Mouse (Mus musculus): ENCODE results near the gene Ptprm. TPM values are rescaled to one million over a fixed set of nuclear protein-coding genes. Genes with fewer than 3 reads are reported as not detected.

Gene Ptprm
- polyA plus RNA-seq, 1 experiment from 2014 or later: 7.0 TPM

- no peak overlapping the region for H3K4me2 ChIP-seq (ENCODE audit: low read depth, low read length)
- H3K27ac ChIP-seq (ENCODE audit: low read length): no peak overlapping the region
- no peak overlapping the region for H3K9ac ChIP-seq (ENCODE audit: low read depth, low read length)
- no peaks in the 10 kb centered on the region for H3K36me3 ChIP-seq (ENCODE audit: control insufficient read depth, insufficient read depth, low read length)
- H3K27me3 ChIP-seq (replicated peaks; ENCODE audit: control insufficient read depth, insufficient read depth, low read length): no peaks in the 10 kb centered on the region
- H3K4me3 ChIP-seq (ENCODE audit: low read length): no peak overlapping the region
- no peaks in the 10 kb centered on the region for H3K9me3 ChIP-seq (ENCODE audit: control insufficient read depth, low read length)
- ATAC-seq: no peak
- 76% methylated on average over 4 of the region's 4 CpGs for WGBS
- no peaks in the 10 kb centered on the region for H3K4me1 ChIP-seq (ENCODE audit: control insufficient read depth, insufficient read depth, low read length)
Measured at GRCm38 (mm10) chr17:66944498-66944897, 409.8 kb downstream of the Ptprm start.

- no peaks in the 10 kb centered on the region for H3K27me3 ChIP-seq (replicated peaks; ENCODE audit: control insufficient read depth, insufficient read depth, low read length)
- H3K36me3 ChIP-seq (ENCODE audit: control insufficient read depth, insufficient read depth, low read length): no peaks in the 10 kb centered on the region
- H3K4me3 ChIP-seq (ENCODE audit: low read length): no peak overlapping the region
- WGBS: 81% methylated on average over 9 of the region's 9 CpGs
- ATAC-seq: no peak
- no peaks in the 10 kb centered on the region for H3K4me1 ChIP-seq (ENCODE audit: control insufficient read depth, insufficient read depth, low read length)
- H3K4me2 ChIP-seq (ENCODE audit: low read depth, low read length): no peak overlapping the region
- no peak overlapping the region for H3K9ac ChIP-seq (ENCODE audit: low read depth, low read length)
- no peaks in the 10 kb centered on the region for H3K9me3 ChIP-seq (ENCODE audit: control insufficient read depth, low read length)
- H3K27ac ChIP-seq (ENCODE audit: low read length): no peak overlapping the region
Measured at GRCm38 (mm10) chr17:66943539-66943938, 410.7 kb downstream of the Ptprm start.

GRCm38 (mm10) chr17:66925611-66926010 lies 428.6 kb downstream of the Ptprm start:
- Histone ChIP-seq H3K4me2 (ENCODE audit: low read depth, low read length) (no peak overlapping the region), H3K9ac (ENCODE audit: low read depth, low read length) (no peak overlapping the region), H3K36me3 (ENCODE audit: control insufficient read depth, insufficient read depth, low read length) (no peaks in the 10 kb centered on the region), H3K4me3 (ENCODE audit: low read length) (no peak overlapping the region), H3K27ac (ENCODE audit: low read length) (no peak overlapping the region), H3K4me1 (ENCODE audit: control insufficient read depth, insufficient read depth, low read length) (no peaks in the 10 kb centered on the region), H3K9me3 (ENCODE audit: control insufficient read depth, low read length) (no peaks in the 10 kb centered on the region), H3K27me3 (replicated peaks; ENCODE audit: control insufficient read depth, insufficient read depth, low read length) (no peaks in the 10 kb centered on the region)
- no peak for ATAC-seq
- WGBS: 91% methylated on average over 5 of the region's 5 CpGs

- H3K9me3 ChIP-seq (ENCODE audit: control insufficient read depth, low read length): no peaks in the 10 kb centered on the region
- H3K9ac ChIP-seq (ENCODE audit: low read depth, low read length): no peak overlapping the region
- no peaks in the 10 kb centered on the region for H3K27me3 ChIP-seq (replicated peaks; ENCODE audit: control insufficient read depth, insufficient read depth, low read length)
- 58% methylated on average over 6 of the region's 6 CpGs for WGBS
- H3K4me2 ChIP-seq (ENCODE audit: low read depth, low read length): no peak overlapping the region
- H3K36me3 ChIP-seq (ENCODE audit: control insufficient read depth, insufficient read depth, low read length): no peaks in the 10 kb centered on the region
- H3K4me1 ChIP-seq (ENCODE audit: control insufficient read depth, insufficient read depth, low read length): no peaks in the 10 kb centered on the region
- no peak overlapping the region for H3K27ac ChIP-seq (ENCODE audit: low read length)
- no peak overlapping the region for H3K4me3 ChIP-seq (ENCODE audit: low read length)
- no peak for ATAC-seq
Measured at GRCm38 (mm10) chr17:66914696-66915095, 439.6 kb downstream of the Ptprm start.

- Histone ChIP-seq H3K27me3 (replicated peaks; ENCODE audit: control insufficient read depth, insufficient read depth, low read length) (no peaks in the 10 kb centered on the region), H3K9me3 (ENCODE audit: control insufficient read depth, low read length) (no peaks in the 10 kb centered on the region), H3K4me2 (ENCODE audit: low read depth, low read length) (no peak overlapping the region), H3K4me3 (ENCODE audit: low read length) (no peak overlapping the region), H3K9ac (ENCODE audit: low read depth, low read length) (no peak overlapping the region), H3K4me1 (ENCODE audit: control insufficient read depth, insufficient read depth, low read length) (no peaks in the 10 kb centered on the region), H3K36me3 (ENCODE audit: control insufficient read depth, insufficient read depth, low read length) (no peaks in the 10 kb centered on the region), H3K27ac (ENCODE audit: low read length) (no peak overlapping the region)
- no peak for ATAC-seq
- WGBS: 91% methylated on average over 6 of the region's 6 CpGs
Measured at GRCm38 (mm10) chr17:66912533-66912932, 441.7 kb downstream of the Ptprm start.

- 89% methylated on average over 11 of the region's 11 CpGs for WGBS
Measured at GRCm38 (mm10) chr17:66912120-66912519, 442.1 kb downstream of the Ptprm start.

GRCm38 (mm10) chr17:66909901-66910300 lies 444.4 kb downstream of the Ptprm start:
- Histone ChIP-seq H3K36me3 (ENCODE audit: control insufficient read depth, insufficient read depth, low read length) (no peaks in the 10 kb centered on the region), H3K4me3 (ENCODE audit: low read length) (no peak overlapping the region), H3K4me1 (ENCODE audit: control insufficient read depth, insufficient read depth, low read length) (no peaks in the 10 kb centered on the region), H3K9me3 (ENCODE audit: control insufficient read depth, low read length) (no peaks in the 10 kb centered on the region), H3K27ac (ENCODE audit: low read length) (no peak overlapping the region), H3K9ac (ENCODE audit: low read depth, low read length) (no peak overlapping the region), H3K27me3 (replicated peaks; ENCODE audit: control insufficient read depth, insufficient read depth, low read length) (no peaks in the 10 kb centered on the region), H3K4me2 (ENCODE audit: low read depth, low read length) (no peak overlapping the region)
- no peak for ATAC-seq
- 84% methylated on average over 4 of the region's 4 CpGs for WGBS

More at GRCm38 (mm10) chr17:66912120-66912519, 442.1 kb downstream of the Ptprm start:
- Histone ChIP-seq H3K4me2 (ENCODE audit: low read depth, low read length) (no peak overlapping the region), H3K9me3 (ENCODE audit: control insufficient read depth, low read length) (no peaks in the 10 kb centered on the region), H3K27me3 (replicated peaks; ENCODE audit: control insufficient read depth, insufficient read depth, low read length) (no peaks in the 10 kb centered on the region), H3K9ac (ENCODE audit: low read depth, low read length) (no peak overlapping the region), H3K4me1 (ENCODE audit: control insufficient read depth, insufficient read depth, low read length) (no peaks in the 10 kb centered on the region), H3K36me3 (ENCODE audit: control insufficient read depth, insufficient read depth, low read length) (no peaks in the 10 kb centered on the region), H3K27ac (ENCODE audit: low read length) (no peak overlapping the region), H3K4me3 (ENCODE audit: low read length) (no peak overlapping the region)
- ATAC-seq: no peak

- 73% methylated on average over 6 of the region's 6 CpGs for WGBS
- no peaks in the 10 kb centered on the region for H3K36me3 ChIP-seq (ENCODE audit: control insufficient read depth, insufficient read depth, low read length)
- no peaks in the 10 kb centered on the region for H3K4me1 ChIP-seq (ENCODE audit: control insufficient read depth, insufficient read depth, low read length)
- H3K4me2 ChIP-seq (ENCODE audit: low read depth, low read length): no peak overlapping the region
- no peak overlapping the region for H3K9ac ChIP-seq (ENCODE audit: low read depth, low read length)
- H3K9me3 ChIP-seq (ENCODE audit: control insufficient read depth, low read length): no peaks in the 10 kb centered on the region
- no peak for ATAC-seq
- H3K27me3 ChIP-seq (replicated peaks; ENCODE audit: control insufficient read depth, insufficient read depth, low read length): no peaks in the 10 kb centered on the region
- H3K27ac ChIP-seq (ENCODE audit: low read length): no peak overlapping the region
- H3K4me3 ChIP-seq (ENCODE audit: low read length): no peak overlapping the region
Measured at GRCm38 (mm10) chr17:66908921-66909320, 445.3 kb downstream of the Ptprm start.

- WGBS: 87% methylated on average over 1 of the region's 1 CpGs
- no peaks in the 10 kb centered on the region for H3K4me1 ChIP-seq (ENCODE audit: control insufficient read depth, insufficient read depth, low read length)
- H3K9ac ChIP-seq (ENCODE audit: low read depth, low read length): no peak overlapping the region
- no peak overlapping the region for H3K4me2 ChIP-seq (ENCODE audit: low read depth, low read length)
- no peak overlapping the region for H3K27ac ChIP-seq (ENCODE audit: low read length)
- no peaks in the 10 kb centered on the region for H3K27me3 ChIP-seq (replicated peaks; ENCODE audit: control insufficient read depth, insufficient read depth, low read length)
- ATAC-seq: no peak
- H3K36me3 ChIP-seq (ENCODE audit: control insufficient read depth, insufficient read depth, low read length): no peaks in the 10 kb centered on the region
- H3K9me3 ChIP-seq (ENCODE audit: control insufficient read depth, low read length): no peaks in the 10 kb centered on the region
- H3K4me3 ChIP-seq (ENCODE audit: low read length): no peak overlapping the region
Measured at GRCm38 (mm10) chr17:66894181-66894580, 460.1 kb downstream of the Ptprm start.

GRCm38 (mm10) chr17:66891916-66892315 lies 462.3 kb downstream of the Ptprm start:
- no peak for ATAC-seq
- H3K9ac ChIP-seq (ENCODE audit: low read depth, low read length): no peak overlapping the region
- no peak overlapping the region for H3K27ac ChIP-seq (ENCODE audit: low read length)
- no peaks in the 10 kb centered on the region for H3K9me3 ChIP-seq (ENCODE audit: control insufficient read depth, low read length)
- H3K4me3 ChIP-seq (ENCODE audit: low read length): no peak overlapping the region
- no peaks in the 10 kb centered on the region for H3K4me1 ChIP-seq (ENCODE audit: control insufficient read depth, insufficient read depth, low read length)
- H3K4me2 ChIP-seq (ENCODE audit: low read depth, low read length): no peak overlapping the region
- H3K36me3 ChIP-seq (ENCODE audit: control insufficient read depth, insufficient read depth, low read length): no peaks in the 10 kb centered on the region
- WGBS: 94% methylated on average over 6 of the region's 6 CpGs
- no peaks in the 10 kb centered on the region for H3K27me3 ChIP-seq (replicated peaks; ENCODE audit: control insufficient read depth, insufficient read depth, low read length)

All from intestine, embryonic 16.5 days (tissue).